Mouse (Mus musculus) embryonic facial prominence, embryonic 10.5 days (tissue): ENCODE results near the gene Eml1. TPM values are rescaled to one million over a fixed set of nuclear protein-coding genes. Genes with fewer than 3 reads are reported as not detected.

ENCODE experiments used
- DNase-seq: peaks from one replicate; pipeline ENCODE4 v3.0.0-alpha.2; 2017; ENCODE audit warnings: low spot score
- H3K27ac ChIP-seq: fragments of 300-500 bp; sonication (generic); replicated peaks from 2 replicates; pipeline ENCODE4 v1.5.1; 2016; ENCODE audit warnings: mild to moderate bottlenecking
- H3K27me3 ChIP-seq: fragments of 300-500 bp; sonication (generic); replicated peaks from 2 replicates; pipeline ENCODE4 v1.6.1; 2016; ENCODE audit warnings: low read depth, mild to moderate bottlenecking; ENCODE audit not compliant: poor library complexity, severe bottlenecking
- H3K36me3 ChIP-seq: fragments of 300-500 bp; sonication (generic); replicated peaks from 2 replicates; pipeline ENCODE4 v1.6.1; 2016; ENCODE audit warnings: mild to moderate bottlenecking, moderate library complexity
- H3K4me1 ChIP-seq: fragments of 300-500 bp; sonication (generic); 2 replicates; pipeline ENCODE4 v1.6.1; 2016
- H3K4me3 ChIP-seq: fragments of 300-500 bp; sonication (generic); 2 replicates; pipeline ENCODE4 v1.5.1; 2016; ENCODE audit warnings: mild to moderate bottlenecking, moderate library complexity
- H3K9me3 ChIP-seq: fragments of 300-500 bp; sonication (generic); 2 replicates; pipeline ENCODE4 v1.6.1; 2016; ENCODE audit warnings: mild to moderate bottlenecking
- WGBS: fragments of 180-500 bp; shearing (Covaris S2); methylation state at CpG from one replicate; pipeline ENCODE4 v1.1.7; 2016; 5-methylcytosine and 5-hydroxymethylcytosine counted together
- polyA plus RNA-seq: library from polyadenylated mRNA; unstranded; fragments of >200 nt; fragmentation: Nextera tagmentation; extraction: Ambion mirVana; gene quantifications from 2 replicates; pipeline ENCODE4 v1.2.1, GENCODE M21; 2016

Eml1 gene
- polyA plus RNA-seq, 1 experiment from 2014 or later = 70.6 TPM

DNA sequence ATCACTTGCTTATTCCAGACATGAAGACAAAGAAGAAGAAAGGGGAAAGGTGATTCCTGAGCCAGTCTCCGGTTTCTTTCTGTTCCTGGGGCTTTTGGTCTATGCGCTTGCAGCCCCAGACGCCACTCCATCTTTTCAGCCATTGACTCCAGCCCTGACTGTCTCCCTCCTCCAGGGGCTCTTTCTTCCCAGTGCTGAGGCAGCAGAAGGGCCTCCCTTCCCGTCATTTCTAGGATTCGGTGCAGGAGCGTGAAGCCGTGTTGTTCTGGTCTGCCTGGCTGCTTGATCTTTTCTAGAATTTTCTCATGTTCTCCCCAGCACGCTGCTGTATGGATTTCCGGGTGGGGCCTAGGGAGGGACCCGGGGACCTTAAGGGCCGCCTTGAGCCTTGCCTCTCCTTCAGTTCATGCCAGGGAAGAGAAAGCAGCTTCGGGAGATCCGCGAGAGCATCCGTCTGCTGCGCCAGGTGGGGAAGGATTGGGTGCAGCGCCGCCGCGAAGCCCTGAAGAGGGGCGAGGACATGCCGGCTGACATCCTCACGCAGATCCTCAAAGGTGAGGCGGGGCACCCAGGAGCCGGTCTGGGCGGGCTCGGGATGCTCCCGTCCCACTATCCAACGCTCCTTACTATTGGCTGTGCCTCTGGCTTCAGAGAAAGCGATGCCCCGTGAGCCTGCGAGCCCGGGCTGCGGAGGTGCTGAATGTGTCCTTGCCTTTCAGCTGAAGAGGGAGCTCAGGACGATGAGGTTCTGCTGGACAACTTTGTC is 18.2 kb upstream of the Eml1 start:
- Histone ChIP-seq H3K36me3 (no peaks in the 10 kb centered on the region), H3K9me3 (peaks cover 4% of the 10 kb centered on the region; the same call in 1 of the 2 replicates), H3K27ac (no peak overlapping the region), H3K4me1 (peaks cover 23% of the 10 kb centered on the region), H3K27me3 (peaks cover 74% of the 10 kb centered on the region), H3K4me3 (peak overlapping the region; percentile 47)
- peak; percentile 51 for DNase-seq
- 6% methylated on average over 35 of the region's 35 CpGs for WGBS

DNA sequence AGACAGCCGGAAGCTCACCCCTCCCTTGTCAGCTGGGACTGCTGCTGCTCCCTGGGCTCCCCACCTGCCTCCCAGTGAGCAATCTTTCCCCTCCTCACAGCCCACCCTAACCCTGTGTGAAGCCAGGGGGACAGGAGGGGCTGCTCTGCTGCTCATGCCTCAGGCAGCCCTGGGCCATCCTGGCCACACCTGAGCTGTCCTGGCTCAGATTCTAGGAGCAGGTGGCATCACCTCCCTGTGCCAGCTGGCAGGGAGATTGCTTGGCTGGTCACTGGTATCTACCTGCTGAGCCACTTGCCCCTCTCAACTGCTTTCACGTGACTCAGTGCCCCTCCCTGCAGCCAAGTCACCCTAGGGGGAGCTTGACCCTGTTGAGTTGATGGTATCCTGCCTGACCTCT is 16.5 kb upstream of the Eml1 start:
- H3K4me1 ChIP-seq = peaks cover 23% of the 10 kb centered on the region
- DNase-seq = no peak
- H3K4me3 ChIP-seq = no peak overlapping the region
- no peak overlapping the region for H3K27ac ChIP-seq
- H3K36me3 ChIP-seq = no peaks in the 10 kb centered on the region
- H3K9me3 ChIP-seq = peaks cover 4% of the 10 kb centered on the region; the same call in 1 of the 2 replicates
- WGBS = 71% methylated on average over 2 of the region's 2 CpGs
- H3K27me3 ChIP-seq = peaks cover 68% of the 10 kb centered on the region

DNA sequence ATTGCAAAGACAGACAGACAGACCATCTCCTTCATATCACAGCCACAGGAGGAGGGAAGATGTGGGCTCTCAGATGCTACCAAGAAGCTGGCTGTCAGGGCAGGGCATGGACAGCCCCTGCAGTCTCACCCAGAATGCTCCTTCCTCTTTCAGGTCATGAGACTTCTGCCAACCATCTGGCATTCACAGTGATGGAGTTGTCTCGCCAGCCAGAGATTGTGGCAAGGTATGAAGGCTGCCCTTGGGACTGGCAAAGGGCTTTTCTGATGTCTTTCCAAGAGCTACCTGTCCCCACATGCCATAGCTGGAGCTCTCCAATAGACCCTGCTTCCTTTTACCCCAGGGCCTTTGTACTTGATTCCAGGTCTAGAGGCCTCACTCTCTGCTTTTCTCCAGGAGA is 15.5 kb upstream of the Eml1 start:
- Histone ChIP-seq H3K4me1 (peaks cover 15% of the 10 kb centered on the region), H3K4me3 (no peak overlapping the region), H3K36me3 (no peaks in the 10 kb centered on the region), H3K9me3 (peaks cover 4% of the 10 kb centered on the region; the same call in 1 of the 2 replicates), H3K27ac (no peak overlapping the region), H3K27me3 (peaks cover 58% of the 10 kb centered on the region)
- DNase-seq = no peak
- WGBS = 71% methylated on average over 1 of the region's 1 CpGs

DNA sequence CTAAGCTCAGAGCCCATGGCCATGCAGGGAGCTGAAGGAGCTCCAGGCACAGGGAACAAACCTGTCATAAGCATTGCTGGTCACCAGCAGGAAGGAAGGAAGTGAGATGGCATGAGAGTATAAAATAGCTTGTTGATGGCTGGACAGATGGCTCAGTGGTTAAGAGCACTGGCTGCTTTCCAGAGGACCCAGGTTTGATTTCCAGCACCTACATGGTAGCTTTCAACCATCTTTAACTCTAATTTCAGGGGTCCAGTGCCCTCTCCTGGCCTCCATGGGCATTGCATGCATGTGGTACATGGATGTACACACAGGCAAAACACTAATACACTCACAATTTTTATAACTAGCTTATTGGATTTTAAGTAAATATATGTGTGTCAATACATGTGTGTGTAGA is 14.8 kb upstream of the Eml1 start:
- Histone ChIP-seq H3K27ac (no peak overlapping the region), H3K27me3 (peaks cover 51% of the 10 kb centered on the region), H3K9me3 (peaks cover 4% of the 10 kb centered on the region; the same call in 1 of the 2 replicates), H3K4me3 (no peak overlapping the region), H3K36me3 (no peaks in the 10 kb centered on the region), H3K4me1 (peaks cover 15% of the 10 kb centered on the region)
- DNase-seq = no peak

DNA sequence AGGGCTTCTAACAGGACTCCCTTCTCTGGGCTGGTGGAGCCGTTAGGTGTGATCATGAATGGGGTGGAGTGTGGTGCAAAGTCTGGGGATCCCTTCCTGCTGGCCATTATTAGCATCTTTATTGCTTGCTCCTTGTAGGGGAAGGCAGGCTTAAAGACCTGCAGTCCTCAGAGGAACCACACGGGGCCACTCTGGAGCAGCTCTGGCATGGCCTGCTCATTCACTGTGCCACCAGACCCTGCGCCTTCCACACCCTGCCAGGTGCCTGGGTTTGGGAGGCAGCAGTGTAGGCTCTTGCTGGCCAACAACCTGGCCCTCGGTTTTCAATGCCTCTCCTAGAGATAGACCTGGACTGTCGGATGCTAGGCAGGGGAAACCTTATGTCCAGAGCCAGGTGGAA is 7.0 kb upstream of the Eml1 start:
- Histone ChIP-seq H3K27ac (peak overlapping the region; percentile 37; the same call in 1 of the 2 replicates), H3K9me3 (no peaks in the 10 kb centered on the region), H3K27me3 (peaks cover 22% of the 10 kb centered on the region; the same call in 1 of the 2 replicates), H3K36me3 (no peaks in the 10 kb centered on the region), H3K4me1 (peaks cover 38% of the 10 kb centered on the region), H3K4me3 (no peak overlapping the region)
- peak; percentile 85 for DNase-seq
- WGBS = 5% methylated on average over 5 of the region's 5 CpGs

DNA sequence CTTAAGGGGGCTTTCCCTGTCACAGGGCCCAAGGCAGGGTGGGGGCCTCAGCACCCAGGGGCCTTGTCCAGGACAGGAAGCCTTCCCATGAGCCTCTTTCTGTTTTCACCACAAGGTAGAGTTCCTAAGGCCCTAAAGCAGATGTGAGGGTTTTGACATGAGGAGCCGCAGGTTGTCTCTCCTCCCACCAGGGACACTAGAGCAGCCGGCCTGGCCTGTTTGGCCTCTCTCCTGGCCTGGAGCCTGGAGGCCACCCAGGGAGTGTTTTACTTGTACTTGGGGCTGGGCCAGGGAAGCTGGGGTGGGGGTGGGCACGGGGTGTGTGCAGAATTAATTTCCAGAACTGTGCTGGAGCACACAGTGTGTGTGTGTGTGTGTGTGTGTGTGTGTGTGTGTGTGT is 5.4 kb upstream of the Eml1 start:
- H3K27ac ChIP-seq = peak overlapping the region; percentile 14; the same call in 1 of the 2 replicates
- no peak overlapping the region for H3K4me3 ChIP-seq
- peaks cover 22% of the 10 kb centered on the region; the same call in 1 of the 2 replicates for H3K27me3 ChIP-seq
- WGBS = 34% methylated on average over 3 of the region's 3 CpGs
- peak; percentile 57 for DNase-seq
- H3K36me3 ChIP-seq = no peaks in the 10 kb centered on the region
- peaks cover 51% of the 10 kb centered on the region for H3K4me1 ChIP-seq
- no peaks in the 10 kb centered on the region for H3K9me3 ChIP-seq

DNA sequence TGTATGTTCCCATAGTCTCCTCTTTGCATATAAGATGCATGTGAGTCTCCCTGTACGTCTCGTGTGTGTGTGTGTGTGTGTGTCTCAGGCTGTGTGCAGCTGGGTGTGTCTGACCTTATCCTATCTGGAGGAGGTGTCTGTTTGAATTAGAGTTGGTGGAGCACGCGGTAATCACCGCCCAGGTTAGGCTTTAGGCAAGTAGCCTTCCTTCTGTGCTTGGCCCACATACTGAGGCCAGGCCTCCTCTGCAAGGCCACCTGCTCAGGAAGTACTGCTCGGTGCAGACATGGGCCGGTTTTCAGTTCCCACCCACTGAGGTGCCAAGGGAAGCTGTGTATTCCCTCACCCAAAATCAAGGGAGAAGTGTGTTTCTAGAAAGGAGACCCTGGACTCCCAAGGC is 4.9 kb upstream of the Eml1 start:
- Histone ChIP-seq H3K27ac (no peak overlapping the region), H3K27me3 (peaks cover 22% of the 10 kb centered on the region; the same call in 1 of the 2 replicates), H3K36me3 (no peaks in the 10 kb centered on the region), H3K9me3 (no peaks in the 10 kb centered on the region), H3K4me1 (peaks cover 56% of the 10 kb centered on the region), H3K4me3 (no peak overlapping the region)
- DNase-seq = no peak
- WGBS = 74% methylated on average over 7 of the region's 7 CpGs

DNA sequence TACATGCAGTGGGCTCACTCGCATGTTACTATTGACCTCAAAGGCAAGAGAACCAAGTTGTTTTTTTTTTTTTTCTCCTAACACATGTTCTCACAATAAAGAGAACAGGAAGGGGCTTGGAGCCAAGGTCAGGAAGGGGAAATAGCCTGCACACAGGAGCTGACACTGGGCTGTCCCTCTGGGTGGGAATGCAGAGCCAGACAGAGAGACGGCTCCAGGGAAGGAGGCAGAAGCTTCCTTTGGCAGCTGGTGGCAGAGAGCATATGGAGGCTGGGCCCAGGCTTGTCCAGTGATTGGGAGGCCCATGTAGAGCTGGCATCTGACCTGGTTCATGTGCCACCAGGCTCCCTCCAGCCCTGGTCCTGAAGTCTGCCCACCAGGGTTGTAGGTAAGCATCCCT is 2.8 kb upstream of the Eml1 start:
- Histone ChIP-seq H3K27me3 (0 out of 2 replicates have a peak, but pooled peaks cover 10% of the 10 kb centered on the region), H3K4me3 (no peak overlapping the region), H3K9me3 (no peaks in the 10 kb centered on the region), H3K4me1 (peaks cover 58% of the 10 kb centered on the region), H3K27ac (no peak overlapping the region), H3K36me3 (no peaks in the 10 kb centered on the region)
- DNase-seq = no peak
- 83% methylated on average over 2 of the region's 2 CpGs for WGBS

DNA sequence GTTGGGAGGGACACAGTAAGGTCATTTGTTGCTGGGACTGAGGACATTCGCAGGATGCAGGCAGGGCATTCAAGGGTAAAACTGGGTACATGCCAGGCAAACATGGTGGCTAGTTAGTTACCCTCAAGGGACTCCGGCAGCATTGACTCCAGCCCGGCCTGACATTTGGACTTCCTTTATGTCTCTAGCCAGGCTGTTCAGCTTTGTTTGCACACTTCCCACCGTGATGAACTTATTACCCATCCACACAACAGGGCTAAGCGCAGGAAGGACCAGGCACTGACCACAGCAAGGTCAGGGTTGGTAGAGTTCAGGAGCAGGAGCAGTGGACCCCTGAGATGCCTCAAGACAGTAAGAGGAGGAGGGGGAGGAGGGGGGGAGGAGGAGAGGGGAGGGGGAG is 1.8 kb upstream of the Eml1 start:
- 65% methylated on average over 5 of the region's 5 CpGs for WGBS
- Histone ChIP-seq H3K27ac (peak overlapping the region; percentile 69), H3K9me3 (no peaks in the 10 kb centered on the region), H3K4me1 (peaks cover 54% of the 10 kb centered on the region), H3K27me3 (0 out of 2 replicates have a peak, but pooled peaks cover 8% of the 10 kb centered on the region), H3K4me3 (no peak overlapping the region), H3K36me3 (no peaks in the 10 kb centered on the region)
- DNase-seq = no peak

DNA sequence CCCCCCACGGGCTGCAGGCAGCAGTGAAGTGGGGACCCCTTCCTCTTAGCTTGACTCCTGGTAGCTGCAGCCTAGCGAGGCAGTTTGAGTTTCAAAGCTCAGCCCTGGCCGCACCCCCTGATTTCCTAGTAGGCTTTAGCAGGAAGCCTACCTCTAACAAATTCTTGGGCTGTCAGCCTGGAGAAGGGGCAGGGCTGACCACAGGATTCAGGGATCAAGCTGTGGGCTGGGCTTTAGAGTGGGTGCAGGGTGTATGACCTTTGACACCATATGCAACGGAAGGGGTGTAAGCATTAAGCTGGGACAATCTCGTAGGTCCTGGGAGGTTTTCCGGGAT is 640 bp downstream of the Eml1 start:
- Histone ChIP-seq H3K36me3 (no peaks in the 10 kb centered on the region), H3K4me1 (peaks cover 56% of the 10 kb centered on the region), H3K27me3 (no peaks in the 10 kb centered on the region), H3K9me3 (no peaks in the 10 kb centered on the region), H3K27ac (peak overlapping the region; percentile 69), H3K4me3 (no peak overlapping the region)
- no peak for DNase-seq
- 75% methylated on average over 6 of the region's 6 CpGs for WGBS

DNA sequence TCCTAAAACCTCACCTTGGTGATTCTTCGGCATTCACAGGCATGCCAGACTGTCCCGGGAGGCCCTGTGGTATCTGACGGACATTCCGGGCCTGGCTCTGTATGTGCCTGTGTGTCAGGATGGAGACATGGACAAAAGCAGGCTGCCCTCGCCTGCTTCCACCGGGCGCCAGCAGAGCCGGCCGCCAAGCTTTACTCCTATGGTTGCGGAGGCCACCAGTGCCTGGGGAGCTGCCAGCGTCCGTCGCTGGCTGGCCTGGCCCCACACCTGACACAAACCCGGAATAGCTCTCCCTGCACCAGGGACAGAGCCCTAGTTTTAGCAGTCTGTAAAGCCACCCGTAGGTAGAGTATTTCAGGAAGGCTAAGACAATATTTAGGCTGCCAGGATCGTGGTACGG is 1.5 kb downstream of the Eml1 start:
- Histone ChIP-seq H3K27me3 (no peaks in the 10 kb centered on the region), H3K4me3 (no peak overlapping the region), H3K9me3 (no peaks in the 10 kb centered on the region), H3K36me3 (no peaks in the 10 kb centered on the region), H3K27ac (peak overlapping the region; percentile 37; the same call in 1 of the 2 replicates), H3K4me1 (peaks cover 56% of the 10 kb centered on the region)
- 84% methylated on average over 17 of the region's 17 CpGs for WGBS
- DNase-seq = no peak

DNA sequence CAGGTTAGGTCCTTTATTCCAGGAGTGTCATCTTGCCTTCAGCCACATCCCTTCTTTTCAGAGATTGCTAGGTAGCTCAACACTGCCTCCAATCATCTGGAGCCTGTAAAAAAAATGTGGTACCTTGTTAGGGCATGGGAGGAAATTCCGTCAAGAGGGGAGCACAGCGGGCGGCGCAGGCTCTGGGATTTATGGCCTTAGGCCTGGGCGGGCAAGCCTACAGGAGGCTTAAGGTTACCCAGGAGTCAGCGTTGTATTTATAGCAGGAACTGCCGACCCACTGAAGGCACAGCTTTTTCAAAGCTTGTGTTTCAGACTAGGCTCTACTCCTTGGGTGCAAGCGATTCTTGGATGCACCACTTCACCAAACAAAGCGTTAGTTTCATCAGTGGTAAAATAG is 2.9 kb downstream of the Eml1 start:
- H3K36me3 ChIP-seq = no peaks in the 10 kb centered on the region
- H3K27me3 ChIP-seq = no peaks in the 10 kb centered on the region
- no peak overlapping the region for H3K27ac ChIP-seq
- no peak overlapping the region for H3K4me3 ChIP-seq
- 68% methylated on average over 9 of the region's 9 CpGs for WGBS
- DNase-seq = no peak
- peaks cover 56% of the 10 kb centered on the region for H3K4me1 ChIP-seq
- no peaks in the 10 kb centered on the region for H3K9me3 ChIP-seq

DNA sequence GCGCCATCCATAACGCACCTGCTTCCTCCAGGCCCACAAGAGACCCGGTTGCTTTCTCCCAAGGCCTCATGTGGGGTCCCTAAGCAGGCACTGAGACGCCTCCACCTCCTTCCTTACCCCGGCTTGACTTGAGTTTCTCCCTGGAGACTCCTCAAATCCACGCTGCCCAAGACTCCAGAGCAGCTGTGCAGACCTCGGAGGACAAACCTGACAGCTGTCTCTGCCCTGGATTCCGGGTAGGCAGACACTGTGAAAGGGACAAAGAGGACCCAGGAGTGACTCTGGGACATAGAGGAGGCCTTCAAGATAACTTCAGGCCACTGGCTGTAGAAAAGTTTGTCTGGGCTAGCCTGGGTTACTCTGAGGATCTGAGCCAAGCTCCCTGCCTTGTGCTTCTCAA is 3.9 kb downstream of the Eml1 start:
- Histone ChIP-seq H3K9me3 (no peaks in the 10 kb centered on the region), H3K27ac (no peak overlapping the region), H3K36me3 (no peaks in the 10 kb centered on the region), H3K4me3 (no peak overlapping the region), H3K27me3 (no peaks in the 10 kb centered on the region), H3K4me1 (peaks cover 45% of the 10 kb centered on the region)
- 82% methylated on average over 8 of the region's 8 CpGs for WGBS
- no peak for DNase-seq
